Mouse (Mus musculus) liver, postnatal 0 days (tissue): ENCODE measurements around the gene Klhl22. TPM values are rescaled to one million over a fixed set of nuclear protein-coding genes. Genes with fewer than 3 reads are reported as not detected.

Experiments used
- ATAC-seq: fragments of 200-750 bp; cut with Nextera tagmentation; 2 replicates; pipeline ENCODE4 v1.8.0; 2017; ENCODE audit warnings: mild to moderate bottlenecking, moderate library complexity
- DNase-seq: peaks from one replicate; pipeline ENCODE4 v3.0.0-alpha.2; 2016
- H3K27ac ChIP-seq: fragments of 300-500 bp; sonication (generic); 2 replicates; pipeline ENCODE4 v1.5.1; 2014; ENCODE audit warnings: antibody characterized with exemption, moderate library complexity, mild to moderate bottlenecking, low read depth
- H3K27me3 ChIP-seq: fragments of 300-500 bp; sonication (generic); 2 replicates; pipeline ENCODE4 v1.6.1; 2014; ENCODE audit warnings: low read length, control low read depth, mixed read lengths; ENCODE audit not compliant: insufficient read depth
- H3K36me3 ChIP-seq: fragments of 300-500 bp; sonication (generic); replicated peaks from 2 replicates; pipeline ENCODE4 v1.6.1; 2014; ENCODE audit warnings: mild to moderate bottlenecking, control low read depth, low read length, moderate library complexity, mixed read lengths; ENCODE audit not compliant: insufficient read depth
- H3K4me1 ChIP-seq: fragments of 300-500 bp; sonication (generic); 2 replicates; pipeline ENCODE4 v1.6.1; 2014; ENCODE audit warnings: antibody characterized with exemption, mild to moderate bottlenecking, control low read depth; ENCODE audit not compliant: insufficient read depth
- H3K4me2 ChIP-seq: fragments of 300-500 bp; sonication (generic); 2 replicates; pipeline ENCODE4 v1.6.1; 2014; ENCODE audit warnings: low read depth, mild to moderate bottlenecking, low read length, moderate library complexity, mixed read lengths
- H3K4me3 ChIP-seq: fragments of 300-500 bp; sonication (generic); 2 replicates; pipeline ENCODE4 v1.5.1; 2014; ENCODE audit warnings: low read depth, low read length
- H3K9ac ChIP-seq: fragments of 300-500 bp; sonication (generic); replicated peaks from 2 replicates; pipeline ENCODE4 v1.6.1; 2014; ENCODE audit warnings: mild to moderate bottlenecking, moderate library complexity
- H3K9me3 ChIP-seq: fragments of 300-500 bp; sonication (generic); 2 replicates; pipeline ENCODE4 v1.6.1; 2016; ENCODE audit warnings: mild to moderate bottlenecking, control low read depth, low read length, mixed read lengths
- CTCF ChIP-seq: sonication (generic); IDR thresholded peaks from 2 replicates; pipeline ENCODE4 v1.5.1; 2016; ENCODE audit warnings: antibody characterized with exemption, low read depth
- EP300 ChIP-seq: IDR thresholded peaks from 2 replicates; pipeline ENCODE4 v1.6.1; 2016; ENCODE audit warnings: antibody characterized with exemption, low read depth, mild to moderate bottlenecking
- WGBS: fragments of 180-500 bp; shearing (Covaris S2); extraction: QIAGEN DNeasy Blood & Tissue Kit; methylation state at CpG from one replicate; pipeline ENCODE4 v1.1.7; 2014; ENCODE audit not compliant: insufficient replicate concordance; 5-methylcytosine and 5-hydroxymethylcytosine counted together
- polyA plus RNA-seq: library from polyadenylated mRNA; unstranded; fragments of >200 nt; fragmentation: Nextera tagmentation; extraction: Ambion mirVana; gene quantifications from 2 replicates; pipeline ENCODE4 v1.2.1, GENCODE M21; 2015

Klhl22 gene
- polyA plus RNA-seq, 1 experiment from 2014 or later = 8.0 TPM

DNA sequence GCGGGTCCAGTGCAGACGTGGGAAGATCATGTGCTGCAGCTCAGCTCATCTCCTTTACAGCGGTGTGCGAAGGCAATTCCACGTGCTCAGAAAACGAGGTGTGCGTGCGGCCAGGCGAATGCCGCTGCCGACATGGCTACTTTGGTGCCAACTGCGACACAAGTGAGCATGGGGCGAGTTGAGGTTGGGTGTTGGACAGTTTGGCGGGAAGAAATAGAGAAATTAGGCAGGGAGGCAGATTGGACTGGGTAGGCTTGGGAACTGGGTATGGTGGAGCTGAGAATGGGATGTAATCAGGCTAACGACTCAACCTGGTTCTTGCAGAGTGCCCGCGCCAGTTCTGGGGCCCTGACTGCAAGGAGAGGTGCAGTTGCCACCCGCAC lies 43.0 kb downstream of the Klhl22 start:
- WGBS = 16% methylated on average over 18 of the region's 18 CpGs
- Histone ChIP-seq H3K27me3 (peaks cover 97% of the 10 kb centered on the region), H3K9me3 (no peaks in the 10 kb centered on the region), H3K36me3 (no peaks in the 10 kb centered on the region), H3K9ac (no peak overlapping the region), H3K4me3 (peak overlapping the region; percentile 38), H3K4me1 (peaks cover 36% of the 10 kb centered on the region), H3K4me2 (peak overlapping the region; percentile 59), H3K27ac (no peak overlapping the region)
- TF ChIP-seq EP300 = no peak
- TF ChIP-seq CTCF = no peak
- no peak for ATAC-seq
- DNase-seq = no peak

- H3K4me1 ChIP-seq = peaks cover 36% of the 10 kb centered on the region
- H3K9ac ChIP-seq = 0 out of 2 replicates have a peak overlapping the region, but pooled peaks have one; percentile 34
- peak overlapping the region; percentile 38 for H3K4me3 ChIP-seq
- H3K27me3 ChIP-seq = peaks cover 97% of the 10 kb centered on the region
- ATAC-seq = no peak
- no peak overlapping the region for H3K27ac ChIP-seq
- DNase-seq = peak; percentile 45
- no peaks in the 10 kb centered on the region for H3K9me3 ChIP-seq
- H3K36me3 ChIP-seq = no peaks in the 10 kb centered on the region
- WGBS = 6% methylated on average over 78 of the region's 83 CpGs
- peak overlapping the region; percentile 59 for H3K4me2 ChIP-seq
- TF ChIP-seq EP300 (no peak), CTCF (peak; percentile 16; the same call in 1 of the 2 replicates)
Observed at GRCm38 (mm10) chr16:17802839-17803674, 43.6 kb downstream of the Klhl22 start.

DNA sequence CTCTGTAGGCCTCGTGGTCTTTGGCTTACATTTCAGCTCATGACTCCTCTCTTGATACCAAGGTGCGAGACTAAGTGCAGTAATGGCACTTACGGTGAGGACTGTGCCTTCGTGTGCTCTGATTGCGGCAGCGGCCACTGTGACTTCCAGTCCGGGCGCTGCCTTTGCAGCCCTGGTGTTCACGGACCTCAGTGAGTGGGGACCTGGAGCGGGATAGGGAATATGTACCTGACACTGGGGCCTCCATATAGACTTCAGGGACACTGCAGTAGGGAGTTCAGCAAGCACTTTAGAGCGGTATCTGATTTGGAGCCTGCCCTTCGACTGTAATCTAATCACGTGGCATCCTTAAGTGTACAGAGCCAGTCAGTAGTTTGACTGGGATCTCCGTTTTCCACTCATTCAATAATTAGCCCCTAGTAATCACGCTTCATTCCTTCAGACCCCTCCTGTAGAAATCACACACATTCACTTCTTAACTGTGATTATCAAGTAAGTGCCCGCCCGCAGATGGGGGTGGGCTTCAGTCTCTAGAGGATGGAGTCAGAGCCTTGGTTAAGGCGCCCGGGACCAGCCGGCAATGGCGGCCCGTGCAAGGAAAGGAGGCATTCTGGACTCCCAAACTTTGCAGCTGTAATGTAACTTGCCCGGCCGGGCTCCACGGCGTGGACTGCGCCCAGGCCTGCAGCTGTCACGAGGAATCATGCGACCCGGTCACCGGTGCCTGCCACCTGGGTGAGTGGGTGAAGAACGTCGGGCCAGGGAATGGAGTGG lies 44.4 kb downstream of the Klhl22 start:
- Histone ChIP-seq H3K9me3 (no peaks in the 10 kb centered on the region), H3K9ac (no peak overlapping the region), H3K27me3 (peaks cover 96% of the 10 kb centered on the region), H3K4me3 (peak overlapping the region; percentile 38), H3K4me2 (peak overlapping the region; percentile 67), H3K4me1 (peaks cover 32% of the 10 kb centered on the region), H3K36me3 (no peaks in the 10 kb centered on the region), H3K27ac (no peak overlapping the region)
- 15% methylated on average over 33 of the region's 33 CpGs for WGBS
- TF ChIP-seq EP300 (no peak), CTCF (no peak)
- ATAC-seq (no peak), DNase-seq (no peak)

DNA sequence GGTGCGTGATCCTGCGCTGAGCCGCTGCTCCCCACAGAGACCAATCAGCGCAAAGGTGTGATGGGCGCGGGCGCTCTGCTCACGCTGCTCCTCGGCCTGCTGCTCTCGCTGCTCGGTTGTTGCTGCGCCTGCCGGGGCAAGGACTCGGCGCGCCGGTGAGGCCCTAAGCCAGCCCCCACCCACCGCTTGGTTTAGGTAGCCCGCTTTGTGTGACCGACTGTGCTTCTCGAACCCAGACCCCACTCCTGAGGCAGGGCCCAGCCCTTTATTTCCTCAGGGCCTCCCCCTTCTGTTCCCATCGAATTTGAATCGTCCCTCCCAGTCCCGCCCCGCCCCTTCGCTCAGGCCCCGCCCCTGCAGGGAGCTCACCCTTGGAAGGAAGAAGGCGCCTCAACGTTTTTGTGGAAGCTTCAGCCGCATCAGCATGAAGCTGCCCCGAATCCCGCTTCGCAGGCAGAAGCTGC lies 45.1 kb downstream of the Klhl22 start:
- Histone ChIP-seq H3K27ac (no peak overlapping the region), H3K9ac (no peak overlapping the region), H3K4me2 (peak overlapping the region; percentile 67), H3K27me3 (peaks cover 90% of the 10 kb centered on the region), H3K36me3 (no peaks in the 10 kb centered on the region), H3K4me3 (peak overlapping the region; percentile 37), H3K9me3 (no peaks in the 10 kb centered on the region), H3K4me1 (peaks cover 32% of the 10 kb centered on the region)
- ATAC-seq (no peak), DNase-seq (peak; percentile 62)
- TF ChIP-seq EP300 = no peak
- TF ChIP-seq CTCF = no peak
- WGBS = 6% methylated on average over 33 of the region's 33 CpGs

GRCm38 (mm10) chr16:17804982-17805381 lies 45.6 kb downstream of the Klhl22 start:
- peak overlapping the region; percentile 37; the same call in 1 of the 2 replicates for H3K4me3 ChIP-seq
- H3K36me3 ChIP-seq = no peaks in the 10 kb centered on the region
- no peaks in the 10 kb centered on the region for H3K9me3 ChIP-seq
- no peak for ATAC-seq
- TF ChIP-seq EP300 = no peak
- no peak for TF ChIP-seq CTCF
- 19% methylated on average over 7 of the region's 7 CpGs for WGBS
- no peak for DNase-seq
- peaks cover 32% of the 10 kb centered on the region for H3K4me1 ChIP-seq
- no peak overlapping the region for H3K9ac ChIP-seq
- H3K4me2 ChIP-seq = no peak overlapping the region
- no peak overlapping the region for H3K27ac ChIP-seq
- H3K27me3 ChIP-seq = peaks cover 85% of the 10 kb centered on the region

DNA sequence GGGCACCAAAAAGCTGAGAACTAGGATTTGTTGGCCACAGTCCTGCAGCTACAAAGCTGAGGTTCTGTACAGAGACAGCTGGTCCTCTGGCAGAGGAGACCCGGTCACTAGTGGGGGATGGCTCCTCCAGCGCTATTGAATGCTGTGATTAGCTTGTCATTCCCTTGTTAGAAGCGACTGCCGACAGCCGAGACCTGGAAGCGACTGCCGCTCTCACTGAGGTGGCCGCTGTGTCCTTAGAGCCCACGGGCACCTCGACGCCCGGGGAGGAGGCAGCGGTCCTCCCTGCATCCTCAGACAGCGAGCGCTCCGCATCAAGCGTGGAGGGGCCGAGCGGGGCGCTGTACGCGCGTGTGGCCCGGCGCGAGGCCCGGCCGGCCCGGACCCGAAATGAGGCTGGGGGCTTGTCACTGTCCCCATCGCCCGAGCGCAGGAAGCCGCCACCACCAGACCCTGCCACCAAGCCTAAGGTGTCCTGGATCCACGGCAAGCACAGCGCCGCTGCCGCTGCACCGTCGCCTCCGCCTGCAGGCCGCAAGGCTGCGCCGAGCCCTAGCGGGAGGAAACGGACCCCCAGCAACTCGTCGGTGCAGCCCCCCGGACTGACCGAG lies 47.3 kb downstream of the Klhl22 start:
- Histone ChIP-seq H3K36me3 (no peaks in the 10 kb centered on the region), H3K9ac (peak overlapping the region; percentile 55; the same call in 1 of the 2 replicates), H3K4me1 (peaks cover 32% of the 10 kb centered on the region), H3K4me3 (peak overlapping the region; percentile 46), H3K9me3 (no peaks in the 10 kb centered on the region), H3K27me3 (peaks cover 78% of the 10 kb centered on the region), H3K27ac (no peak overlapping the region), H3K4me2 (peak overlapping the region; percentile 89)
- ATAC-seq (peak; percentile 11; the same call in 1 of the 2 replicates), DNase-seq (no peak)
- TF ChIP-seq EP300 = no peak
- no peak for TF ChIP-seq CTCF
- 5% methylated on average over 49 of the region's 50 CpGs for WGBS
